Mouse (Mus musculus): ENCODE results near the gene Gm10322. TPM values are rescaled to one million over a fixed set of nuclear protein-coding genes. Genes with fewer than 3 reads are reported as not detected.

Gm10322 gene
- polyA plus RNA-seq, 1 experiment from 2014 or later: not detected

DNA sequence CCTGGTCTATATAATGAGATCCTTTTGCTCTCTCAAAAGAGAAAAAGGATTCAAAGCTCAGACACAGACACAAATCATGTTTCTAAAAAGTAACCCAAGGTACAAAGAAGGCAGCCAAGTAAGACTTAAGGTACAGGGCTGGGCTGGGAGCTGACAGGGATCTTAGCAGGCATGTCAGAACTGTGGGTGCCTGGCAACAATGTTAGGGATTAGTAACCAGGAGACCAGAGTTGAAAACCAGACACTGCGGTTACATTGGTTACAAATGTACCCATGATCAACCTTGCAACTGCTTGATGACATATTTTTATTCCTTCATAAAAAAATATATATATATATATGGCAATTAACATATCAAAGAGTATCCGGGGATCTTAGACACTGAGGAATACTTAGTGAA, 20.2 kb downstream of the Gm10322 start:
- ATAC-seq (ENCODE audit: low read depth): no peak
- no peak overlapping the region for H3K4me2 ChIP-seq
- whole genome bisulfite sequencing (ENCODE audit: insufficient replicate concordance): 75% methylated on average over 2 of the region's 2 CpGs
- no peaks in the 10 kb centered on the region for H3K27me3 ChIP-seq
- no peaks in the 10 kb centered on the region for H3K36me3 ChIP-seq
- no peak for DNase-seq
- H3K27ac ChIP-seq: no peak overlapping the region
- H3K9me3 ChIP-seq (replicated peaks): no peaks in the 10 kb centered on the region
- no peaks in the 10 kb centered on the region for H3K4me1 ChIP-seq (replicated peaks)
- no peak overlapping the region for H3K4me3 ChIP-seq (replicated peaks)
- no peak overlapping the region for H3K9ac ChIP-seq

DNA sequence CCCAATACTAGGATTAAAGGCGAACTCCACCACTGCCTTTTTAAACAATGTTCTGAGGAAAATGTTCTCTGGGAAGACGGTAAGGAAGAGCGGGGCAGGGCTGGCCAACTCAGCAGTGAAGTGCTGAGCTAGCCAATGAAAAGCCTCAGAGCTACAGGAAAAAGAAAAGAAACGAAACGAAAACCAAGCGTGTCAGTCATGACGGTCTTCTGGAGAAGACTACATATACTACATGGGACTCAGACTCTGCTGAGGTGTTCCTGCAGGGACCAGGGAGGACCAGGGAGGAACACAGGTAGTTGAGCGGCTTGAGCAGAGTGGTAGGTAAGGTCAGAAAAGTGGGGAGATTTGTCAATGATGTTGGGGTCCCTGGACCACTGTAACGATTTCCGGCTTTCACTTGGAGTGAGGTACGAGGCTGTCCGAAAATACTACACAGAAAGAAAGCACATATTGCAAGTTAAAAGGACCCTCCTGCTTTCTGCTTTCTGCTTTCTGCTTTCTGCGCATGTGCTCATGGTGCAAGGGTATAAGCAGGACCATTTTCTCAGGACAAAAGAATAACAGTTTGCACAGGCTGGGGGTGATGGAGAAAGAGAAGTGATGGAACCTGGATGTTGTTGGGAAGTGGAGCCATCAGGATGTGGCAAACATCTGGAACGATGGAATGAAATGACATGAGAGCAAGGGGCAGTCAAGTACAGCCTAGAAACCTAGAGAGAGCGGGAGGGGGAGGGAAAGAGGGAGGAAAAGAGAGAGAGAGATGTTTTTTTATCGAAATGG, 21.1 kb downstream of the Gm10322 start:
- no peak for ATAC-seq (ENCODE audit: low read depth)
- Histone ChIP-seq H3K4me1 (replicated peaks) (no peaks in the 10 kb centered on the region), H3K36me3 (no peaks in the 10 kb centered on the region), H3K4me2 (0 out of 2 replicates have a peak overlapping the region, but pooled peaks have one; percentile 15), H3K27ac (no peak overlapping the region), H3K9ac (no peak overlapping the region), H3K4me3 (replicated peaks) (no peak overlapping the region), H3K27me3 (no peaks in the 10 kb centered on the region), H3K9me3 (replicated peaks) (no peaks in the 10 kb centered on the region)
- no peak for DNase-seq
- WGBS (ENCODE audit: insufficient replicate concordance): 60% methylated on average over 16 of the region's 16 CpGs

DNA sequence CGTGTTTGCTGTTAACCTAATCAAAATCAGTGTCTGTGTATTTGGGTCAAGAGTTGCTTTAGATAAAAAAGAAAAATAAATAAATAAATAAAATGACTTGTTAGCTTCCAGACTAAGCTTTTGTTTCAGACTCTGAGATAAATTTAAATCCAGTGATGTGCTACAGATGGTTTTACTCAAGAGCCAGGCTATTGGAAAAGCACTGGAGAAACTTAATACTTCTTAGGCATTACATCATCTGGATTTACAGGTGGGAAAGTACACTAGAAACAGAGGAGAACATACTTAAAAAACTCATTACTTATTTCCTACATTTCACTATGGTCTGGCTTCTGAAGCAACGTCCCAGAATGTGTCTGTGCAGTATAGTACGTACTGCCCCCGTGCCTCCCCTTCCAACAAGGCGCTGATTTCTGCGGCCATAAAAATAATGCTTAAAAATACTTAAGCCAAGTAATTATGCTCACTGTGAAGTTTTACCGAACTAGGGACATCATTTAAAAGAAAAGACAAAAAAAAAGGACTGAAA, 21.8 kb downstream of the Gm10322 start:
- H3K4me1 ChIP-seq (replicated peaks): 0 out of 2 replicates have a peak, but pooled peaks cover 3% of the 10 kb centered on the region
- no peaks in the 10 kb centered on the region for H3K36me3 ChIP-seq
- no peaks in the 10 kb centered on the region for H3K27me3 ChIP-seq
- 69% methylated on average over 7 of the region's 7 CpGs for WGBS (ENCODE audit: insufficient replicate concordance)
- H3K4me3 ChIP-seq (replicated peaks): no peak overlapping the region
- no peak for ATAC-seq (ENCODE audit: low read depth)
- H3K27ac ChIP-seq: no peak overlapping the region
- DNase-seq: no peak
- H3K4me2 ChIP-seq: no peak overlapping the region
- no peaks in the 10 kb centered on the region for H3K9me3 ChIP-seq (replicated peaks)
- no peak overlapping the region for H3K9ac ChIP-seq

DNA sequence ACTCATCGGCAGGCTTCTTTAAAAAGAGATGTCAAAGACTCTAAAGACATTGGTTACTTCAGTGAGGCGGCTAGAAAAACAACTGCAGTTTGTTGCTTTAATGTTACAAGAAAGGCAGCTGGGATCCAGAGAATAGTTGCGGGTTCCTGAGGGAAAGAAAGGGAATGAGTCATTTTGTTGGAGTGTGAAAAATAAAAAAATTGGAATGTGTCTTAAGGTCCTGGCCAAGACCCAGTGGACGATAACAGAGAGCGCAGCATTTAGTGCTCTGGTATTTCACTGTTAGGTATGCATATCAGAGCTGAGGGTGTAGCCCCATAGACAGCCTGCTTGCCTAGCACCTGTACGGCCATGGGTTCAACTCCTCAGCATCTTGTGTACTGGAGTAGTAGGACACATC, 22.7 kb downstream of the Gm10322 start:
- H3K36me3 ChIP-seq: no peaks in the 10 kb centered on the region
- H3K4me3 ChIP-seq (replicated peaks): no peak overlapping the region
- H3K27me3 ChIP-seq: no peaks in the 10 kb centered on the region
- DNase-seq: no peak
- H3K27ac ChIP-seq: no peak overlapping the region
- WGBS (ENCODE audit: insufficient replicate concordance): 76% methylated on average over 6 of the region's 6 CpGs
- H3K9me3 ChIP-seq (replicated peaks): no peaks in the 10 kb centered on the region
- H3K4me1 ChIP-seq (replicated peaks): 0 out of 2 replicates have a peak, but pooled peaks cover 4% of the 10 kb centered on the region
- ATAC-seq (ENCODE audit: low read depth): no peak
- H3K9ac ChIP-seq: no peak overlapping the region
- H3K4me2 ChIP-seq: no peak overlapping the region

DNA sequence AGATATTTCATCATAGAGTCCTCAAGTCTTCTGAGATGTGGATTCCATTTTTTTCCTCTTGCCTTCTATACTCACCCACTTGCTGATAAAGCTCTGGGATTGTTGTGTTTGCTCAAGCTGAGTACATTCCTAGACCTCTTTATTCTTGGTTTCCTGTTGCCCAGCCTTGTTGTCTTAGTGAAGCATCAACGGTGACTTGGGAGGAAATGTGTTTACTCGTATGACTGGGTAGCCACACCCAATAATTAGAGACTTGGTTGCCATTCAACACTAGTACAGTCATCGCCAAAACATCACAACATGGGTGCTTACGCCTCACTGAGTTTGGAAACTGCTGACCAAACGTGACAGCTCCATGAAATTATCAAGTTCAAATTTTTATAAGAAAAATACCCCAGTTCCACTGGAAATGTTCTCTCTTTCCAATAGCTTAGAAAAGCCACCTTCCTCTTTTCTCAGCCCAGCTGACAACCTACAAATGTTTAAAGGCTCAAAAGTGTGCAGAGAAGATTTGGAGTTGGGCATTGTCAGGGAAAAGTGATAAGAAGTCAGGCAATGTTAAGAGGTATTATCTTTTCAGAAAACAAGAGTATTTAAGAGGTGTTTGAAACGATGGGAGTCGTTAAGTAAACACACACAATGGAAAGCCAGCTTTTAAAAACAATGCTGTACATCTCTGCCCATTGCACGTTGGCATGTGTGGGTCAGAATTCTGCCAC, 27.0 kb downstream of the Gm10322 start:
- DNase-seq: no peak
- H3K36me3 ChIP-seq: no peaks in the 10 kb centered on the region
- H3K9me3 ChIP-seq (replicated peaks): no peaks in the 10 kb centered on the region
- 27% methylated on average over 8 of the region's 8 CpGs for WGBS (ENCODE audit: insufficient replicate concordance)
- H3K27me3 ChIP-seq: no peaks in the 10 kb centered on the region
- no peak overlapping the region for H3K4me2 ChIP-seq
- no peak overlapping the region for H3K27ac ChIP-seq
- H3K4me1 ChIP-seq (replicated peaks): peaks cover 8% of the 10 kb centered on the region
- H3K9ac ChIP-seq: no peak overlapping the region
- no peak overlapping the region for H3K4me3 ChIP-seq (replicated peaks)
- no peak for ATAC-seq (ENCODE audit: low read depth)

DNA sequence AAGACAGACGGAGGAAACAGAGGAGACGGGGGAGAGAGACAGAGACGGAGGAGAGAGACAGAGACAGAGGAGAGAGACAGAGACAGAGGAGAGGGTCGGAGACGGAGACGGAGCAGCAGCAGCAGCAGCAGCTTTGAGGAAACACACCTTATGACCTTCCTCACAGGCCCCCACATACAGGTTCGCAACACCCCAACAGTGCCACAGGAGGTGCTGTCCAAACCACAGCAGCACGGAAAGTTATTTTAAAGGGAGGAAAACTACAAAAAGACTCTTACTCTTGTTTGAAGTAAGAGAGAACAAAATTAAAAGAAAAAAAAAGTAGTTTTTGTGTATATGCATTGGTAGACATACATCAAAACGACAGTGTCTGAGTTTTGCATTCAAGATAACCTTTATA, 27.8 kb downstream of the Gm10322 start:
- 51% methylated on average over 9 of the region's 9 CpGs for WGBS (ENCODE audit: insufficient replicate concordance)
- Histone ChIP-seq H3K9ac (no peak overlapping the region), H3K9me3 (replicated peaks) (no peaks in the 10 kb centered on the region), H3K4me1 (replicated peaks) (peaks cover 8% of the 10 kb centered on the region), H3K4me2 (no peak overlapping the region), H3K27me3 (no peaks in the 10 kb centered on the region), H3K36me3 (no peaks in the 10 kb centered on the region), H3K4me3 (replicated peaks) (no peak overlapping the region), H3K27ac (no peak overlapping the region)
- DNase-seq (no peak), ATAC-seq (ENCODE audit: low read depth) (no peak)

DNA sequence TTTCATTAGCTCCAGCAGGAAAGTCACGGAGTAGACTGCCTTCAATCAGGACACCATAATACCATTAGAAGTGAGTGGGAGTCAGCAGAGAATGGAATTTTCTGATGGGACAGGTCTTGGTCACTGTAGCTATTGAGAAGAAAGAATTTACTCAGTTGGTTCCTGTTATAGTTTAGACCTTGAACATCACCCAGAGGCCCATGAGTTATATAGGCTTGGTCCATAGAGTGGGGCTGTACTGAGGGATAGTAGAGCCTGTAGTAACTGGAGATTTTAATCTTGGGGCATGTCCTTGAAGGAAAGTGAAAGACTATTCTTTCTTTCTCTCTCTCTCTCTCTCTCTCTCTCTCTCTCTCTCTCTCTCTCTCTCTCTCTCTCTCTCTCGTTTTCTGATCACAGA, 28.8 kb downstream of the Gm10322 start:
- Histone ChIP-seq H3K4me3 (replicated peaks) (no peak overlapping the region), H3K4me1 (replicated peaks) (peaks cover 8% of the 10 kb centered on the region), H3K36me3 (no peaks in the 10 kb centered on the region), H3K27ac (no peak overlapping the region), H3K27me3 (no peaks in the 10 kb centered on the region), H3K9me3 (replicated peaks) (no peaks in the 10 kb centered on the region), H3K4me2 (no peak overlapping the region), H3K9ac (no peak overlapping the region)
- WGBS (ENCODE audit: insufficient replicate concordance): 44% methylated on average over 2 of the region's 2 CpGs
- no peak for DNase-seq
- no peak for ATAC-seq (ENCODE audit: low read depth)

DNA sequence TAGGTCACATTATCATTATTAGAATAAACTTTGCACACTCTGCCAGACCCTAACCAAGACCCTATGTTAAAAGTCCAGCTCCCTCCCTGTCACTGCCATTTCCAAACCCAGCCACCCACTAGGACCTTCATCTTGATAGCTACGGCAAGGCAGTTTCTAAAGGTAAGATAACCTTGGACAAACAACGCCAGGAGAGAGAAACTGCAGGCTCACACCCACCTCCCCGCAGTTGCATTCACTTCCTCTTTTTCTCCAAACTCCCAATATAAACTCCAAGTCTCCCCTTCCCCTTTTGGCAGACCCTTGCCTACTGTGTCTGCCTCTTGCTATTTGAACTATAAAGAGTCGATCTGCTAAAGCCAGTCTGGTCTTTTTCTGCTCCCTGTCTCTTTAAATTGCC, 29.3 kb downstream of the Gm10322 start:
- no peak for ATAC-seq (ENCODE audit: low read depth)
- Histone ChIP-seq H3K4me2 (no peak overlapping the region), H3K9me3 (replicated peaks) (no peaks in the 10 kb centered on the region), H3K27me3 (no peaks in the 10 kb centered on the region), H3K4me3 (replicated peaks) (no peak overlapping the region), H3K36me3 (no peaks in the 10 kb centered on the region), H3K27ac (no peak overlapping the region), H3K4me1 (replicated peaks) (peaks cover 8% of the 10 kb centered on the region), H3K9ac (no peak overlapping the region)
- 3% methylated on average over 4 of the region's 4 CpGs for WGBS (ENCODE audit: insufficient replicate concordance)
- DNase-seq: no peak

DNA sequence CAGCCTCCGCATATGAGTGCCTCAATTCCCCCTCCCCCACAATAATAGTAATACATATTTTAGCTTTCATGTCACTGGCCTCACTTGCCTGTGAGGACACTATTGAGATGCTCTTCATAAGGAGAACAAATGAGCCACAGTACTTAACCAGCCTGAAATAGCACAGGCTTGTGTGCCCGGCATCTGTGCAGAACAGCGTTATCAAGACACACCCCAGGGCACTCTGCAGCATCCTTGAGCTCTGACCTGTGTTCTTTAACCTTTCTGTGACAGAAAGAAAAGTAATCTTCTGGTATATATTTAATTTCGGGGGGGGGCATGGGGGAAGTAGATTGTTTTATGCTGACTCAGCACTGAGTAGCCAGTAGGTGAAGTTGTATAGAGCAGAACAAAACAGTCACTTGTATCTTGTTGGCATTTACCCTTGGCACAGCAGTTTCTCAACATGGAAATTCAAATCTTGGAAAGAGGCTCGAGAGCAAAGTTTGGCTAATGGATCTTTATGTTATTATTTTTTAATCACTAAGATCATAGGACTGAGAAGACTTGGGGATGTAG, 31.0 kb downstream of the Gm10322 start:
- Histone ChIP-seq H3K36me3 (no peaks in the 10 kb centered on the region), H3K9me3 (replicated peaks) (no peaks in the 10 kb centered on the region), H3K4me2 (no peak overlapping the region), H3K27ac (no peak overlapping the region), H3K4me3 (replicated peaks) (no peak overlapping the region), H3K9ac (no peak overlapping the region), H3K27me3 (no peaks in the 10 kb centered on the region), H3K4me1 (replicated peaks) (peaks cover 8% of the 10 kb centered on the region)
- ATAC-seq (ENCODE audit: low read depth) (no peak), DNase-seq (no peak)
- WGBS (ENCODE audit: insufficient replicate concordance): 71% methylated on average over 5 of the region's 5 CpGs

DNA sequence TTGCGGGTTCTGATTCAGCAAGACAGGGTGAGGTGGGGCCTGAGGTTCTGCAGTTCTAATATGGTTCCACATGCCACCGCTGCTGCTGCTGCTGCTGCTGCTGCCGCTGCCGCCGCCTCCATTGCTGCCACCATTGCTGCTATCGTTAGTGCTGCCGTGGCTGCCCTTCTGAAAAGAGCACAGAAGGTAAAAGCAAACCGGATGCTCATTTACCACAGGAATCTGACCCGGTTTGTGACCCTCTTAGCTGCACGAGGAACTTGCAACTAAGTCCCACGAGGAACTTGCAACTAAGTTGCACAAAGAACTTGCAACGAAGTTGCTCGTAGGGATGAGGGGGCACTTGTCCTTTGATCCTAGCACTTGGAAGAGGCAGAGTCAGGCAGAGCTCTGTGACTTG, 40.9 kb downstream of the Gm10322 start:
- no peak overlapping the region for H3K4me2 ChIP-seq
- no peak for DNase-seq
- H3K27me3 ChIP-seq: no peaks in the 10 kb centered on the region
- no peaks in the 10 kb centered on the region for H3K4me1 ChIP-seq (replicated peaks)
- no peak for ATAC-seq (ENCODE audit: low read depth)
- WGBS (ENCODE audit: insufficient replicate concordance): 43% methylated on average over 13 of the region's 13 CpGs
- no peak overlapping the region for H3K9ac ChIP-seq
- H3K9me3 ChIP-seq (replicated peaks): no peaks in the 10 kb centered on the region
- H3K27ac ChIP-seq: no peak overlapping the region
- H3K36me3 ChIP-seq: no peaks in the 10 kb centered on the region
- no peak overlapping the region for H3K4me3 ChIP-seq (replicated peaks)

DNA sequence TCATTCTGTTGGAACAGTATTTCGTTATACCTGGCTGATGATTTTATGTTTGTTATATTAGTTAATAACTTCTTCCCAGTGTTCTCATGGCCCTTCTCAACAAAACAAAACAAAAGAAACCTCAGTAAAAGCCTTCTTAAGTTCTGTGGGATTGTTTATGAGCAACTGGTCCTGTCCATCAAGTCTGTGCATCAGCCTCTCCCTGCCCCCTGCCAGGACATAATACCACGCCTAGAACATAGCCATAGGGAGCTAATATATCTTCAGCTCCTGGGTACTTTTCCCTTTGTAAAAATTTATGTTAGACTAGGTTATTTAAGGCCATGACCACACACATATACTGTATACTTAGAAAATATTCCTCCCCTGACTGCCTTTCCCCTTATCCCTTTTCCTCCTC, 48.9 kb downstream of the Gm10322 start:
- DNase-seq (no peak), ATAC-seq (ENCODE audit: low read depth) (no peak)
- 55% methylated on average over 2 of the region's 2 CpGs for WGBS (ENCODE audit: insufficient replicate concordance)
- Histone ChIP-seq H3K4me1 (replicated peaks) (peaks cover 3% of the 10 kb centered on the region; the same call in 1 of the 2 replicates), H3K27ac (no peak overlapping the region), H3K27me3 (no peaks in the 10 kb centered on the region), H3K9me3 (replicated peaks) (no peaks in the 10 kb centered on the region), H3K4me3 (replicated peaks) (no peak overlapping the region), H3K36me3 (no peaks in the 10 kb centered on the region), H3K4me2 (no peak overlapping the region), H3K9ac (no peak overlapping the region)
